Mouse (Mus musculus): ENCODE data around the gene Trh. TPM values are rescaled to one million over a fixed set of nuclear protein-coding genes. Genes with fewer than 3 reads are reported as not detected.
A peak's percentile ranks its signal among the peaks of the same experiment; 100 is the strongest.

Gene Trh
- polyA plus RNA-seq, 1 experiment from 2014 or later = 0.17 TPM

- Histone ChIP-seq H3K9ac (no peak overlapping the region), H3K4me1 (ENCODE audit: insufficient read depth) (no peaks in the 10 kb centered on the region), H3K4me3 (ENCODE audit: low read depth, low read length) (no peak overlapping the region), H3K27ac (ENCODE audit: low read depth) (no peak overlapping the region), H3K4me2 (no peak overlapping the region), H3K27me3 (ENCODE audit: insufficient read depth, low read length) (peaks cover 26% of the 10 kb centered on the region), H3K9me3 (ENCODE audit: low read depth, low read length) (no peaks in the 10 kb centered on the region), H3K36me3 (ENCODE audit: insufficient read depth) (no peaks in the 10 kb centered on the region)
- 17% methylated on average over 3 of the region's 3 CpGs for WGBS
- no peak for ATAC-seq (ENCODE audit: insufficient read depth)
- no peak for DNase-seq
- no peak for TF ChIP-seq CTCF (IDR thresholded peaks at IDR 0.05; ENCODE audit: low read depth)
These were observed 1.9 kb upstream of the Trh start for GRCm38 (mm10) chr6:92246335-92246734.

- 67% methylated on average over 3 of the region's 3 CpGs for WGBS
These were observed 3.1 kb downstream of the Trh start for GRCm38 (mm10) chr6:92241178-92241906.

GRCm38 (mm10) chr6:92235036-92235435, 9.4 kb downstream of the Trh start:
- H3K27me3 ChIP-seq (ENCODE audit: insufficient read depth, low read length) = no peaks in the 10 kb centered on the region
- 57% methylated on average over 12 of the region's 12 CpGs for WGBS
- no peak overlapping the region for H3K27ac ChIP-seq (ENCODE audit: low read depth)
- H3K9ac ChIP-seq = no peak overlapping the region
- no peaks in the 10 kb centered on the region for H3K4me1 ChIP-seq (ENCODE audit: insufficient read depth)
- H3K9me3 ChIP-seq (ENCODE audit: low read depth, low read length) = no peaks in the 10 kb centered on the region
- no peaks in the 10 kb centered on the region for H3K36me3 ChIP-seq (ENCODE audit: insufficient read depth)
- no peak overlapping the region for H3K4me2 ChIP-seq
- TF ChIP-seq CTCF (IDR thresholded peaks at IDR 0.05; ENCODE audit: low read depth) = no peak
- ATAC-seq (ENCODE audit: insufficient read depth) = no peak
- no peak for DNase-seq
- no peak overlapping the region for H3K4me3 ChIP-seq (ENCODE audit: low read depth, low read length)

More at GRCm38 (mm10) chr6:92241178-92241906, 3.1 kb downstream of the Trh start:
- DNase-seq (peak; percentile 65), ATAC-seq (ENCODE audit: insufficient read depth) (peak; percentile 98)
- TF ChIP-seq CTCF (IDR thresholded peaks at IDR 0.05; ENCODE audit: low read depth) = no peak
- no peak overlapping the region for H3K4me2 ChIP-seq
- no peaks in the 10 kb centered on the region for H3K4me1 ChIP-seq (ENCODE audit: insufficient read depth)
- H3K36me3 ChIP-seq (ENCODE audit: insufficient read depth) = no peaks in the 10 kb centered on the region
- peaks cover 26% of the 10 kb centered on the region for H3K27me3 ChIP-seq (ENCODE audit: insufficient read depth, low read length)
- no peaks in the 10 kb centered on the region for H3K9me3 ChIP-seq (ENCODE audit: low read depth, low read length)
- H3K27ac ChIP-seq (ENCODE audit: low read depth) = no peak overlapping the region
- no peak overlapping the region for H3K9ac ChIP-seq
- H3K4me3 ChIP-seq (ENCODE audit: low read depth, low read length) = no peak overlapping the region

GRCm38 (mm10) chr6:92231762-92232161, 12.7 kb downstream of the Trh start:
- no peak for ATAC-seq (ENCODE audit: insufficient read depth)
- no peak overlapping the region for H3K27ac ChIP-seq (ENCODE audit: low read depth)
- H3K36me3 ChIP-seq (ENCODE audit: insufficient read depth) = no peaks in the 10 kb centered on the region
- 44% methylated on average over 4 of the region's 4 CpGs for WGBS
- no peak overlapping the region for H3K4me2 ChIP-seq
- no peak for DNase-seq
- no peak overlapping the region for H3K9ac ChIP-seq
- no peaks in the 10 kb centered on the region for H3K4me1 ChIP-seq (ENCODE audit: insufficient read depth)
- H3K4me3 ChIP-seq (ENCODE audit: low read depth, low read length) = no peak overlapping the region
- no peak for TF ChIP-seq CTCF (IDR thresholded peaks at IDR 0.05; ENCODE audit: low read depth)
- no peaks in the 10 kb centered on the region for H3K9me3 ChIP-seq (ENCODE audit: low read depth, low read length)
- no peaks in the 10 kb centered on the region for H3K27me3 ChIP-seq (ENCODE audit: insufficient read depth, low read length)

GRCm38 (mm10) chr6:92231356-92231755, 13.1 kb downstream of the Trh start:
- Histone ChIP-seq H3K9me3 (ENCODE audit: low read depth, low read length) (no peaks in the 10 kb centered on the region), H3K36me3 (ENCODE audit: insufficient read depth) (no peaks in the 10 kb centered on the region), H3K27ac (ENCODE audit: low read depth) (no peak overlapping the region), H3K9ac (no peak overlapping the region), H3K4me3 (ENCODE audit: low read depth, low read length) (no peak overlapping the region), H3K27me3 (ENCODE audit: insufficient read depth, low read length) (no peaks in the 10 kb centered on the region), H3K4me1 (ENCODE audit: insufficient read depth) (no peaks in the 10 kb centered on the region), H3K4me2 (no peak overlapping the region)
- ATAC-seq (ENCODE audit: insufficient read depth) (no peak), DNase-seq (no peak)
- WGBS = 52% methylated on average over 1 of the region's 1 CpGs
- TF ChIP-seq CTCF (IDR thresholded peaks at IDR 0.05; ENCODE audit: low read depth) = no peak

GRCm38 (mm10) chr6:92229586-92229985, 14.9 kb downstream of the Trh start:
- no peak overlapping the region for H3K27ac ChIP-seq (ENCODE audit: low read depth)
- WGBS = 84% methylated on average over 2 of the region's 2 CpGs
- H3K27me3 ChIP-seq (ENCODE audit: insufficient read depth, low read length) = no peaks in the 10 kb centered on the region
- H3K4me3 ChIP-seq (ENCODE audit: low read depth, low read length) = no peak overlapping the region
- no peak for TF ChIP-seq CTCF (IDR thresholded peaks at IDR 0.05; ENCODE audit: low read depth)
- no peak overlapping the region for H3K9ac ChIP-seq
- ATAC-seq (ENCODE audit: insufficient read depth) (no peak), DNase-seq (no peak)
- H3K36me3 ChIP-seq (ENCODE audit: insufficient read depth) = no peaks in the 10 kb centered on the region
- no peaks in the 10 kb centered on the region for H3K9me3 ChIP-seq (ENCODE audit: low read depth, low read length)
- H3K4me2 ChIP-seq = no peak overlapping the region
- no peaks in the 10 kb centered on the region for H3K4me1 ChIP-seq (ENCODE audit: insufficient read depth)

GRCm38 (mm10) chr6:92229103-92229502, 15.3 kb downstream of the Trh start:
- no peak for TF ChIP-seq CTCF (IDR thresholded peaks at IDR 0.05; ENCODE audit: low read depth)
- H3K4me1 ChIP-seq (ENCODE audit: insufficient read depth) = no peaks in the 10 kb centered on the region
- no peaks in the 10 kb centered on the region for H3K36me3 ChIP-seq (ENCODE audit: insufficient read depth)
- H3K9ac ChIP-seq = no peak overlapping the region
- ATAC-seq (ENCODE audit: insufficient read depth) (no peak), DNase-seq (no peak)
- H3K4me2 ChIP-seq = no peak overlapping the region
- no peak overlapping the region for H3K27ac ChIP-seq (ENCODE audit: low read depth)
- H3K9me3 ChIP-seq (ENCODE audit: low read depth, low read length) = no peaks in the 10 kb centered on the region
- H3K27me3 ChIP-seq (ENCODE audit: insufficient read depth, low read length) = no peaks in the 10 kb centered on the region
- H3K4me3 ChIP-seq (ENCODE audit: low read depth, low read length) = no peak overlapping the region

Measured in lung, embryonic 14.5 days (tissue).